Mouse (Mus musculus) liver, postnatal 0 days (tissue): ENCODE data around the gene Bmp8b. TPM values are rescaled to one million over a fixed set of nuclear protein-coding genes. Genes with fewer than 3 reads are reported as not detected.
"Not testable (repeated sequence)": the region's sequence is repeated elsewhere in the genome, so short reads cannot be mapped to it uniquely, and the experiment has no call there.

Experiments
- ATAC-seq: fragments of 200-750 bp; cut with Nextera tagmentation; 2 replicates; pipeline ENCODE4 v1.8.0; 2017; ENCODE audit warnings: mild to moderate bottlenecking, moderate library complexity
- DNase-seq: peaks from one replicate; pipeline ENCODE4 v3.0.0-alpha.2; 2016
- H3K27ac ChIP-seq: fragments of 300-500 bp; sonication (generic); 2 replicates; pipeline ENCODE4 v1.5.1; 2014; ENCODE audit warnings: antibody characterized with exemption, moderate library complexity, mild to moderate bottlenecking, low read depth
- H3K27me3 ChIP-seq: fragments of 300-500 bp; sonication (generic); 2 replicates; pipeline ENCODE4 v1.6.1; 2014; ENCODE audit warnings: low read length, control low read depth, mixed read lengths; ENCODE audit not compliant: insufficient read depth
- H3K36me3 ChIP-seq: fragments of 300-500 bp; sonication (generic); replicated peaks from 2 replicates; pipeline ENCODE4 v1.6.1; 2014; ENCODE audit warnings: mild to moderate bottlenecking, control low read depth, low read length, moderate library complexity, mixed read lengths; ENCODE audit not compliant: insufficient read depth
- H3K4me1 ChIP-seq: fragments of 300-500 bp; sonication (generic); 2 replicates; pipeline ENCODE4 v1.6.1; 2014; ENCODE audit warnings: antibody characterized with exemption, mild to moderate bottlenecking, control low read depth; ENCODE audit not compliant: insufficient read depth
- H3K4me2 ChIP-seq: fragments of 300-500 bp; sonication (generic); 2 replicates; pipeline ENCODE4 v1.6.1; 2014; ENCODE audit warnings: low read depth, mild to moderate bottlenecking, low read length, moderate library complexity, mixed read lengths
- H3K4me3 ChIP-seq: fragments of 300-500 bp; sonication (generic); 2 replicates; pipeline ENCODE4 v1.5.1; 2014; ENCODE audit warnings: low read depth, low read length
- H3K9ac ChIP-seq: fragments of 300-500 bp; sonication (generic); replicated peaks from 2 replicates; pipeline ENCODE4 v1.6.1; 2014; ENCODE audit warnings: mild to moderate bottlenecking, moderate library complexity
- H3K9me3 ChIP-seq: fragments of 300-500 bp; sonication (generic); 2 replicates; pipeline ENCODE4 v1.6.1; 2016; ENCODE audit warnings: mild to moderate bottlenecking, control low read depth, low read length, mixed read lengths
- CTCF ChIP-seq: sonication (generic); IDR thresholded peaks from 2 replicates; pipeline ENCODE4 v1.5.1; 2016; ENCODE audit warnings: antibody characterized with exemption, low read depth
- EP300 ChIP-seq: IDR thresholded peaks from 2 replicates; pipeline ENCODE4 v1.6.1; 2016; ENCODE audit warnings: antibody characterized with exemption, low read depth, mild to moderate bottlenecking
- WGBS: fragments of 180-500 bp; shearing (Covaris S2); extraction: QIAGEN DNeasy Blood & Tissue Kit; methylation state at CpG from one replicate; pipeline ENCODE4 v1.1.7; 2014; ENCODE audit not compliant: insufficient replicate concordance; 5-methylcytosine and 5-hydroxymethylcytosine counted together
- polyA plus RNA-seq: library from polyadenylated mRNA; unstranded; fragments of >200 nt; fragmentation: Nextera tagmentation; extraction: Ambion mirVana; gene quantifications from 2 replicates; pipeline ENCODE4 v1.2.1, GENCODE M21; 2015

Gene Bmp8b
- polyA plus RNA-seq, 1 experiment from 2014 or later: 0.07 TPM

DNA sequence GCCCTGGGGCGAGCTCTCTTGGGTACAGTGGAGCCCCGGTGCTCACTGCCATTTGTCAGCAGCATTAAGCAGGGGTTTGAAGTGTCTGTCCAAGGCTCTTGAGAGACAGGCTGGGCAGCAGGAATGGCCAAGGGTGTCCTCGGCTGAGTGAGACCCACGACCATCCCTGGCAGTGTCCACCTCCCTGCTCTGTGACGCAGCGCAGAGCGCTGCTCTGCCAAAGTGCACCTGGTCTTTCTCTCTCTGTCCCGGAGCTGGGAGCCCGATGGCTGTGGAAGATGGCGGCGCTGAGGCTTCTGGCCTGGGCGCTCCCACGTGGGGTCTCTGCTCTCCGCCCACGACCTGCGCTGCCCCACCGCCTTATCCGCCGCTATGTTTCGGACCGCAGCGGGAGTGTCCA lies 11.0 kb downstream of the Bmp8b start, which contains the start of gene Oxct2b:
Gene Oxct2b, plus strand, starts transcription at position 256 of the 400 bp plus-strand sequence.
- 19% methylated on average over 22 of the region's 22 CpGs for WGBS
- Histone ChIP-seq H3K4me1 (0 out of 2 replicates have a peak, but pooled peaks cover 4% of the 10 kb centered on the region), H3K27me3 (peaks cover 5% of the 10 kb centered on the region; the same call in 1 of the 2 replicates), H3K9me3 (no peaks in the 10 kb centered on the region), H3K9ac (no peak within 1 kb of the TSS), H3K27ac (no peak within 1 kb of the TSS), H3K4me2 (no peak within 1 kb of the TSS), H3K36me3 (no peaks in the 10 kb centered on the region), H3K4me3 (no peak within 1 kb of the TSS)
- ATAC-seq (no peak), DNase-seq (no peak)
- TF ChIP-seq EP300 (no peak), CTCF (no peak)

DNA sequence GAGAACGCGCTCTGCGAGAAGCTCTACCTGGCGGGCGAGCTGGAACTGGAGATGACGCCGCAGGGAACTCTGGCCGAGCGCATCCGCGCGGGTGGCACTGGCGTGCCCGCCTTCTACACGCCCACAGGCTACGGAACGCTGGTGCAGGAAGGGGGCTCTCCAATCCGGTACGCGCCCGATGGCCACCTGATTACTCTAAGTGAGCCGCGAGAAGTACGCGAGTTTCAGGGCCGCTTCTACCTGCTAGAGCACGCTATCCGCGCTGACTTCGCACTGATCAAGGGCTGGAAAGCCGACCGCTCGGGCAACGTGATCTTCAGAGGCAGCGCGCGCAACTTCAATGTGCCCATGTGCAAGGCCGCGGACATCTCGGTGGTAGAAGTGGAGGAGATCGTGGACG lies 11.7 kb downstream of the Bmp8b start:
- not testable (repeated sequence) for DNase-seq, ATAC-seq, H3K9me3 ChIP-seq, H3K27ac ChIP-seq, H3K4me1 ChIP-seq, H3K4me2 ChIP-seq, H3K36me3 ChIP-seq, H3K4me3 ChIP-seq, H3K27me3 ChIP-seq, H3K9ac ChIP-seq
- 26% methylated on average over 36 of the region's 42 CpGs for WGBS

GRCm38 (mm10) chr4:123121286-123121685 lies 16.3 kb downstream of the Bmp8b start:
- no peak for ATAC-seq
- Histone ChIP-seq H3K4me1 (no peaks in the 10 kb centered on the region), H3K27me3 (no peaks in the 10 kb centered on the region), H3K27ac (no peak overlapping the region), H3K4me2 (no peak overlapping the region), H3K9me3 (no peaks in the 10 kb centered on the region), H3K9ac (no peak overlapping the region), H3K36me3 (peaks cover 6% of the 10 kb centered on the region; the same call in 1 of the 2 replicates), H3K4me3 (no peak overlapping the region)
- WGBS: 77% methylated on average over 2 of the region's 2 CpGs
- no peak for TF ChIP-seq EP300
- TF ChIP-seq CTCF: no peak
- no peak for DNase-seq

DNA sequence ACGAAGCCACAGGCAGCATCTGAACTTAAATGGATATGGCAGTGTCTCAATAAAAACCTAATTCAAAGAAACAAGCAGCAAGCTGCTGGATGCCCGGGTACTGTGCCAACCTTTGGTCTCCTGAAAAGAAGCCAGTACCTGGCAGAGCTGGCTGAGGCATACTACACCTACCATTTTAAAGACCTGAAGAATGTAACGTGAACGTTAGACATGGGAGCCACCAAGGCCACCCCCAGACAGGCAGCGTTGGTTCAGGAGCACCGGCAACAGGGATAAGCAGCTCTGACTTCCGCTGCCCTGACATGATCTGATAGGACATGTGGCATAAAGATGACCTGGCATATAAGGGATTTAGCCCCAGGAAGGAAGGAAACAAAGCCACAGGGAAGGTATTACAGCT lies 21.7 kb downstream of the Bmp8b start:
- Histone ChIP-seq H3K9ac (no peak overlapping the region), H3K27me3 (no peaks in the 10 kb centered on the region), H3K27ac (no peak overlapping the region), H3K4me2 (no peak overlapping the region), H3K4me3 (no peak overlapping the region), H3K9me3 (no peaks in the 10 kb centered on the region), H3K36me3 (peaks cover 45% of the 10 kb centered on the region), H3K4me1 (no peaks in the 10 kb centered on the region)
- 89% methylated on average over 7 of the region's 7 CpGs for WGBS
- ATAC-seq: no peak
- TF ChIP-seq CTCF (no peak), EP300 (no peak)
- no peak for DNase-seq

DNA sequence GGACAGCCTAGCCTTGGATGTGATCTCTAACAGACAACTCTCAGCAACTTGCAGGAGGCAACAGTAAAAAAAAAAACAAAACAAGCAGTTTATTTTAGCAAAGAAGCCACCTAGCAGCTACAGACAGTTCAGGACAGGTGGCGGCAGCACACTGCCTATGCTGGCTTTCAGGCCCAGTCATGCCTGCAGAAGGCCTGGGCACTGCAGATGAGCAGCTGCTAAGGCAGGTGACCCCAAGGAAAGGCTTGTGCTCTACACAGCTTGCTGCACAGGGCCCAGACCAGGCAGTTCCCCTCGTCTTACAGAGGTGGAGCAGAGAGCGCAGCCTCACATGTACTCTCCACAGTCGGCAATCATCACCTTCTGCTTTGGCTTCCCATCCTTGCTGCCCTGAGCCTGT lies 22.1 kb downstream of the Bmp8b start:
- Histone ChIP-seq H3K36me3 (peaks cover 50% of the 10 kb centered on the region), H3K4me3 (no peak overlapping the region), H3K4me1 (no peaks in the 10 kb centered on the region), H3K4me2 (no peak overlapping the region), H3K9ac (no peak overlapping the region), H3K27ac (no peak overlapping the region), H3K27me3 (no peaks in the 10 kb centered on the region), H3K9me3 (no peaks in the 10 kb centered on the region)
- DNase-seq (no peak), ATAC-seq (no peak)
- 87% methylated on average over 4 of the region's 4 CpGs for WGBS
- TF ChIP-seq CTCF: no peak
- no peak for TF ChIP-seq EP300

- Histone ChIP-seq H3K4me3 (no peak overlapping the region), H3K9ac (no peak overlapping the region), H3K36me3 (peaks cover 31% of the 10 kb centered on the region), H3K9me3 (no peaks in the 10 kb centered on the region), H3K4me2 (no peak overlapping the region), H3K27me3 (no peaks in the 10 kb centered on the region), H3K4me1 (peaks cover 7% of the 10 kb centered on the region), H3K27ac (no peak overlapping the region)
- no peak for ATAC-seq
- DNase-seq: no peak
- WGBS: 68% methylated on average over 3 of the region's 3 CpGs
- no peak for TF ChIP-seq EP300
- TF ChIP-seq CTCF: no peak
Observed at GRCm38 (mm10) chr4:123137551-123137950, 32.6 kb downstream of the Bmp8b start.

GRCm38 (mm10) chr4:123139513-123140154 lies 34.7 kb downstream of the Bmp8b start, which contains the start of gene Ppie:
Gene Ppie (minus strand): TSS chr4:123139951.
- Histone ChIP-seq H3K36me3 (peaks cover 15% of the 10 kb centered on the region), H3K4me2 (peak within 1 kb of the TSS; percentile 81), H3K9ac (peak within 1 kb of the TSS; percentile 60), H3K27ac (peak within 1 kb of the TSS; percentile 74), H3K27me3 (no peaks in the 10 kb centered on the region), H3K4me3 (peak within 1 kb of the TSS; percentile 75), H3K9me3 (no peaks in the 10 kb centered on the region), H3K4me1 (peaks cover 7% of the 10 kb centered on the region)
- WGBS: 2% methylated on average over 34 of the region's 34 CpGs
- peak; percentile 5; the same call in 1 of the 2 replicates for TF ChIP-seq EP300
- peak; percentile 29 for TF ChIP-seq CTCF
- ATAC-seq (peak; percentile 99), DNase-seq (peak; percentile 95)
